Mouse (Mus musculus): ENCODE results near the gene Taf3. TPM values are rescaled to one million over a fixed set of nuclear protein-coding genes. Genes with fewer than 3 reads are reported as not detected.

Gene Taf3
- total and polyA plus RNA-seq, 3 experiments = 3.1 to 13.4 (median 6.0) TPM

DNA sequence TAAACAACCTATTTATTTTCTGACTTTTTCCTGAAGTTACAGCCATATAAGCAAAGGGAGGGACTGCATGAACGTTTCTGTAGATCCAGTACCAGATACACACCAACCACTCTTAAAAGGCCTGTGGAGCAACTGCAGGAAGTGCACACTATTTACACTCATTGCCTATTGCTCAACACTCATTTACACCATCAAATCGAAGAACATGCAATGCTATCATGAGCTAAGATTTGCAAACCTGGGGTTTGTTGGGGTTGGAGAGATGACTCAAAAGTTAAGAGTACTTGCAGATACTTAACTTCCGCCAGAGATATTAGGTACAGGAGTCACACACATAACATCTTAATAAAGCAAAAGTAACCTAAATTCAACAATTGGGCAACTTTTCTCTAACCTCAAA is 76.5 kb downstream of the Taf3 start:
- in situ Hi-C loops (cut with MboI; ENCODE audit: low pct_ligation_motif_present, low pct_unique_long_range_greater_than_20kb, low sequenced_read_pairs) (no loop called here), dilution Hi-C loops (cut with MboI; ENCODE audit: extremely low pct_ligation_motif_present, extremely low pct_unique_long_range_greater_than_20kb, low sequenced_read_pairs) (no loop called here)
- H3K4me3 ChIP-seq (replicated peaks in 1 of 3; ENCODE audit: low read depth in 2 of 3, low read length in 2 of 3, poor library complexity in 1 of 3) = no peak overlapping the region
- TF ChIP-seq MAFK (IDR thresholded peaks at IDR 0.05; ENCODE audit: insufficient replicate concordance, low read length) = no peak
- no peak for TF ChIP-seq ZKSCAN1 (IDR thresholded peaks at IDR 0.05; ENCODE audit: borderline replicate concordance, low read depth, low read length)
- no peak for TF ChIP-seq CTCF (conservative IDR thresholded peaks at IDR 0.05 in 1 of 2, IDR thresholded peaks at IDR 0.05 in 1 of 2; ENCODE audit: low read depth in 2 of 2, low read length in 2 of 2)
- TF ChIP-seq NRF1 (IDR thresholded peaks at IDR 0.05; ENCODE audit: low read depth, low read length) = no peak
- no peak for TF ChIP-seq USF1 (IDR thresholded peaks at IDR 0.05; ENCODE audit: low read depth, low read length)
- TF ChIP-seq ZNF384 (IDR thresholded peaks at IDR 0.05; ENCODE audit: low read depth, low read length) = no peak
- TF ChIP-seq MXI1 (IDR thresholded peaks at IDR 0.05; ENCODE audit: low read depth, low read length) = no peak
- no peak for TF ChIP-seq NELFE (IDR thresholded peaks at IDR 0.05; ENCODE audit: low read depth, low read length)
- no peak for TF ChIP-seq ZC3H11A (IDR thresholded peaks at IDR 0.05; ENCODE audit: low read depth, low read length)
- TF ChIP-seq CHD1 (IDR thresholded peaks at IDR 0.05; ENCODE audit: low read depth, low read length) = no peak
- TF ChIP-seq JUND (conservative IDR thresholded peaks at IDR 0.05; ENCODE audit: low read depth, low read length) = no peak
- no peak for TF ChIP-seq BHLHE40 (IDR thresholded peaks at IDR 0.05; ENCODE audit: low read depth, low read length)
- TF ChIP-seq TBP (conservative IDR thresholded peaks at IDR 0.05; ENCODE audit: low read depth, low read length) = no peak
- TF ChIP-seq MYC (IDR thresholded peaks at IDR 0.05; ENCODE audit: low read depth, low read length) = no peak
- DNase-seq (ENCODE audit: extremely low read depth) = no peak
- H3K36me3 ChIP-seq (replicated peaks in 1 of 2; ENCODE audit: control insufficient read depth in 1 of 2, insufficient read depth in 1 of 2, low read length in 1 of 2) = peaks cover 0 to 19% of the 10 kb centered on the region in 2 experiments
- no peaks in the 10 kb centered on the region for H3K27me3 ChIP-seq (replicated peaks)
- no peak overlapping the region for H3K27ac ChIP-seq (ENCODE audit: insufficient read depth, low read depth)
- no peak overlapping the region for H3K9ac ChIP-seq (ENCODE audit: insufficient read depth, low read depth)
- H3K9me3 ChIP-seq (replicated peaks; ENCODE audit: low read length) = no peaks in the 10 kb centered on the region
- H3K4me1 ChIP-seq (ENCODE audit: control insufficient read depth in 1 of 2, insufficient read depth in 2 of 2) = peaks cover 4 to 28% of the 10 kb centered on the region in 2 experiments
- H3K4me2 ChIP-seq (ENCODE audit: insufficient read depth, low read depth, poor library complexity, severe bottlenecking) = no peak overlapping the region
- 0 out of 2 replicates have a peak, but pooled peaks cover 3% of the 10 kb centered on the region for H3K79me2 ChIP-seq (replicated peaks; ENCODE audit: control insufficient read depth, extremely low read depth, insufficient read depth, poor library complexity, severe bottlenecking)

DNA sequence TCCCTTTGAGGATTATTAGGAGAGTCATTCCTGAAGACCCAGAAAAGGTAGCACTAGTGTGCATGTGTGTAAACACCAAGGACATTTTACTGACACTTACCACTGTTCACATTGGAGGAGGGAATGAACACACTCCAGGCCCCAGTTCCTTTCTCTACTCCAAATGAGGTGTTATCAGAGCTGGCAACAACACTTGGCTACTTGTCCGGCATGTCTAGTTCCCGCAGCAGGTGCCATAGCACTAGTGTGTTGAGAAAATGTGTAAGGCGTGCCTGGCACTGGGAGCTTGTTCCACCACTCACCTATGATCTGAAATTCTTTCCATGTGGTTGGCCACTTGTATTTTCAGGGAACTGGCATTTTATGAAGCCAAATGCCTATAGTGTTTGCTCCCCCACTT is 77.8 kb downstream of the Taf3 start:
- no peaks in the 10 kb centered on the region for H3K27me3 ChIP-seq (replicated peaks)
- 0 out of 2 replicates have a peak, but pooled peaks cover 3% of the 10 kb centered on the region for H3K79me2 ChIP-seq (replicated peaks; ENCODE audit: control insufficient read depth, extremely low read depth, insufficient read depth, poor library complexity, severe bottlenecking)
- peaks cover 7 to 39% of the 10 kb centered on the region in 2 experiments for H3K4me1 ChIP-seq (ENCODE audit: control insufficient read depth in 1 of 2, insufficient read depth in 2 of 2)
- no peak overlapping the region for H3K27ac ChIP-seq (ENCODE audit: insufficient read depth, low read depth)
- peaks cover 0 to 14% of the 10 kb centered on the region in 2 experiments for H3K36me3 ChIP-seq (replicated peaks in 1 of 2; ENCODE audit: control insufficient read depth in 1 of 2, insufficient read depth in 1 of 2, low read length in 1 of 2)
- H3K4me2 ChIP-seq (ENCODE audit: insufficient read depth, low read depth, poor library complexity, severe bottlenecking) = no peak overlapping the region
- no peak overlapping the region for H3K9ac ChIP-seq (ENCODE audit: insufficient read depth, low read depth)
- no peaks in the 10 kb centered on the region for H3K9me3 ChIP-seq (replicated peaks; ENCODE audit: low read length)
- H3K4me3 ChIP-seq (replicated peaks in 1 of 3; ENCODE audit: low read depth in 2 of 3, low read length in 2 of 3, poor library complexity in 1 of 3) = no peak overlapping the region
- DNase-seq (ENCODE audit: extremely low read depth) = no peak
- dilution Hi-C loops (cut with MboI; ENCODE audit: extremely low pct_ligation_motif_present, extremely low pct_unique_long_range_greater_than_20kb, low sequenced_read_pairs) (no loop called here), in situ Hi-C loops (cut with MboI; ENCODE audit: low pct_ligation_motif_present, low pct_unique_long_range_greater_than_20kb, low sequenced_read_pairs) (no loop called here)
- TF ChIP-seq MYC (IDR thresholded peaks at IDR 0.05; ENCODE audit: low read depth, low read length) (no peak), EP300 (IDR thresholded peaks at IDR 0.05; ENCODE audit: low read length) (no peak), JUND (conservative IDR thresholded peaks at IDR 0.05; ENCODE audit: low read depth, low read length) (no peak), ELF1 (IDR thresholded peaks at IDR 0.05; ENCODE audit: low read depth, low read length) (no peak), CHD2 (IDR thresholded peaks at IDR 0.05; ENCODE audit: low read length) (no peak), CTCF (conservative IDR thresholded peaks at IDR 0.05 in 1 of 2, IDR thresholded peaks at IDR 0.05 in 1 of 2; ENCODE audit: low read depth in 2 of 2, low read length in 2 of 2) (no peak), ETS1 (conservative IDR thresholded peaks at IDR 0.05; ENCODE audit: low read depth, low read length) (no peak), TCF12 (IDR thresholded peaks at IDR 0.05; ENCODE audit: low read depth, low read length) (no peak), ZC3H11A (IDR thresholded peaks at IDR 0.05; ENCODE audit: low read depth, low read length) (no peak), USF1 (IDR thresholded peaks at IDR 0.05; ENCODE audit: low read depth, low read length) (no peak), BHLHE40 (IDR thresholded peaks at IDR 0.05; ENCODE audit: low read depth, low read length) (no peak), RAD21 (IDR thresholded peaks at IDR 0.05; ENCODE audit: low read depth, low read length) (no peak), NRF1 (IDR thresholded peaks at IDR 0.05; ENCODE audit: low read depth, low read length) (no peak), RCOR1 (conservative IDR thresholded peaks at IDR 0.05; ENCODE audit: low read depth, low read length) (no peak), KAT2A (IDR thresholded peaks at IDR 0.05; ENCODE audit: insufficient replicate concordance, low read length) (no peak)
